ENCODE assay signal across 21 mouse cellular contexts in genomic region chr8:116637998-116638397, GRCm38 (mm10).
DNase-seq lines count a peak whose midpoint lies in the region; ATAC-seq and TF ChIP-seq lines count a peak whose summit lies in the region.
"Had no signal": no experiment of that assay in that cellular context is flagged by ENCODE, and none has a peak within 500 bp of the region (broad histone marks: within the 10 kb centered on the region; RNA-seq: fewer than 3 reads in every experiment).

No protein-coding gene starts in this region.

- TF ChIP-seq CTCF in CH12.LX (conservative IDR thresholded peaks at IDR 0.05 in 1 of 2, IDR thresholded peaks at IDR 0.05 in 1 of 2; ENCODE audit: low read depth in 2 of 2, low read length in 2 of 2): no peak

- no peak for TF ChIP-seq EP300 in CH12.LX (IDR thresholded peaks at IDR 0.05; ENCODE audit: low read length)

- no peaks in the 10 kb centered on the region for H3K27me3 ChIP-seq in hindbrain, embryonic 15.5 days
- no peaks in the 10 kb centered on the region for H3K27me3 ChIP-seq in hindbrain, embryonic 12.5 days
- H3K27me3 ChIP-seq in CH12.LX (replicated peaks): no peaks in the 10 kb centered on the region
- H3K27me3 ChIP-seq in splenic B cell, adult 2 months (ENCODE audit: control insufficient read depth, insufficient read depth, low read length, poor library complexity, severe bottlenecking): no peaks in the 10 kb centered on the region
- H3K27me3 ChIP-seq: forebrain, embryonic 13.5 days; neural tube, embryonic 13.5 days had no signal

- H3K9me3 ChIP-seq in hindbrain, embryonic 15.5 days: no peaks in the 10 kb centered on the region
- no peaks in the 10 kb centered on the region for H3K9me3 ChIP-seq in hindbrain, embryonic 12.5 days (replicated peaks)
- no peaks in the 10 kb centered on the region for H3K9me3 ChIP-seq in CH12.LX (replicated peaks; ENCODE audit: low read length)
- H3K9me3 ChIP-seq: embryonic facial prominence, embryonic 10.5 days; forebrain, embryonic 13.5 days; limb, embryonic 10.5 days; neural tube, embryonic 13.5 days had no signal

- peak; percentile 27; the same call in 1 of the 2 replicates for TF ChIP-seq POLR2A in CH12.LX (IDR thresholded peaks at IDR 0.05; ENCODE audit: low read depth, low read length)

- TF ChIP-seq RAD21 in CH12.LX (IDR thresholded peaks at IDR 0.05; ENCODE audit: low read depth, low read length): no peak

- H3K79me2 ChIP-seq in CH12.LX (replicated peaks; ENCODE audit: control insufficient read depth, extremely low read depth, insufficient read depth, poor library complexity, severe bottlenecking): no peaks in the 10 kb centered on the region

- in situ Hi-C loops in CH12.LX (cut with MboI; ENCODE audit: low pct_ligation_motif_present, low pct_unique_long_range_greater_than_20kb, low sequenced_read_pairs): no loop called here

- H3K27ac ChIP-seq in hindbrain, embryonic 15.5 days (replicated peaks): no peak overlapping the region
- H3K27ac ChIP-seq in hindbrain, embryonic 12.5 days: no peak overlapping the region
- peak overlapping the region; percentile 95 for H3K27ac ChIP-seq in CH12.LX (ENCODE audit: insufficient read depth, low read depth)
- H3K27ac ChIP-seq: embryonic facial prominence, embryonic 10.5 days; forebrain, embryonic 13.5 days; heart, adult 2 months; limb, embryonic 10.5 days; neural tube, embryonic 13.5 days had no signal

- dilution Hi-C loops in CH12.LX (cut with MboI; ENCODE audit: extremely low pct_ligation_motif_present, extremely low pct_unique_long_range_greater_than_20kb, low sequenced_read_pairs): no loop called here

- H3K4me2 ChIP-seq in hindbrain, embryonic 15.5 days: peak overlapping the region; percentile 21; the same call in 1 of the 2 replicates
- H3K4me2 ChIP-seq in hindbrain, embryonic 12.5 days (replicated peaks): no peak overlapping the region
- peak overlapping the region; percentile 80 for H3K4me2 ChIP-seq in CH12.LX (ENCODE audit: insufficient read depth, low read depth, poor library complexity, severe bottlenecking)
- H3K4me2 ChIP-seq: forebrain, embryonic 13.5 days; neural tube, embryonic 13.5 days had no signal

- no peak overlapping the region for H3K9ac ChIP-seq in hindbrain, embryonic 15.5 days
- H3K9ac ChIP-seq in hindbrain, embryonic 12.5 days: no peak overlapping the region
- H3K9ac ChIP-seq in CH12.LX (ENCODE audit: insufficient read depth, low read depth): 0 out of 2 replicates have a peak overlapping the region, but pooled peaks have one; percentile 13
- H3K9ac ChIP-seq: forebrain, embryonic 13.5 days; neural tube, embryonic 13.5 days had no signal

- 78% methylated on average over 4 of the region's 4 CpGs for WGBS in hindbrain, embryonic 15.5 days
- WGBS in hindbrain, embryonic 12.5 days: 87% methylated on average over 4 of the region's 4 CpGs

- no peaks in the 10 kb centered on the region for H3K36me3 ChIP-seq in hindbrain, embryonic 15.5 days
- no peaks in the 10 kb centered on the region for H3K36me3 ChIP-seq in hindbrain, embryonic 12.5 days
- no peaks in the 10 kb centered on the region for H3K36me3 ChIP-seq in CH12.LX (replicated peaks in 1 of 2; ENCODE audit: control insufficient read depth in 1 of 2, insufficient read depth in 1 of 2, low read length in 1 of 2)
- H3K36me3 ChIP-seq in splenic B cell, adult 2 months (ENCODE audit: control insufficient read depth, insufficient read depth, low read length, poor library complexity, severe bottlenecking): no peaks in the 10 kb centered on the region
- H3K36me3 ChIP-seq: embryonic facial prominence, embryonic 10.5 days; limb, embryonic 10.5 days; neural tube, embryonic 13.5 days had no signal

- ATAC-seq in hindbrain, embryonic 15.5 days (ENCODE audit: low FRiP score, low read depth): no peak
- ATAC-seq in hindbrain, embryonic 12.5 days (ENCODE audit: low FRiP score): no peak
- ATAC-seq: forebrain, embryonic 13.5 days had no signal

- H3K4me1 ChIP-seq in hindbrain, embryonic 15.5 days (replicated peaks): 0 out of 2 replicates have a peak, but pooled peaks cover 6% of the 10 kb centered on the region
- H3K4me1 ChIP-seq in hindbrain, embryonic 12.5 days: no peaks in the 10 kb centered on the region
- H3K4me1 ChIP-seq in CH12.LX (ENCODE audit: control insufficient read depth in 1 of 2, insufficient read depth in 2 of 2): peaks cover 29 to 74% of the 10 kb centered on the region in 2 experiments
- H3K4me1 ChIP-seq: embryonic facial prominence, embryonic 10.5 days; forebrain, embryonic 13.5 days; limb, embryonic 10.5 days had no signal

- peak; percentile 38 to 39 for DNase-seq in B cell, adult 2 months
- DNase-seq in CH12.LX (ENCODE audit: extremely low read depth) (peak; percentile 56), adipocyte (ENCODE audit: low spot score) (no peak)
- DNase-seq in splenic B cell, adult 2 months (ENCODE audit: low read depth, low spot score): peak; percentile 53
- no peak for DNase-seq in layer of hippocampus, adult 9-11 months
- DNase-seq in gastrocnemius, adult 18-20 months (ENCODE audit: low spot score): no peak
- DNase-seq: adrenal gland, adult 2 months; cerebellum, adult 8-10 months; gastrocnemius, postnatal 14 days; heart, adult 2 months; heart, postnatal 4 days; kidney, adult 8-10 months; kidney, postnatal 14 days; lung, adult 2 months; lung, postnatal 4 days had no signal

- H3K4me3 ChIP-seq in hindbrain, embryonic 15.5 days: no peak overlapping the region
- no peak overlapping the region for H3K4me3 ChIP-seq in hindbrain, embryonic 12.5 days
- peak overlapping the region in 2 of 3 experiments; percentile 26 to 48 for H3K4me3 ChIP-seq in CH12.LX (replicated peaks in 1 of 3; ENCODE audit: low read depth in 2 of 3, low read length in 2 of 3, poor library complexity in 1 of 3)
- H3K4me3 ChIP-seq: embryonic facial prominence, embryonic 10.5 days; forebrain, embryonic 13.5 days; heart, adult 2 months; limb, embryonic 10.5 days; neural tube, embryonic 13.5 days had no signal

TF ChIP-seq in CH12.LX, 34 proteins besides CTCF, POLR2A, EP300 and RAD21:
- TF ChIP-seq IRF4 (IDR thresholded peaks at IDR 0.05; ENCODE audit: low read depth, low read length): peak; percentile 70; the same call in 1 of the 2 replicates
- TF ChIP-seq BHLHE40 (IDR thresholded peaks at IDR 0.05; ENCODE audit: low read depth, low read length): peak; percentile 92
- TF ChIP-seq ETS1 (conservative IDR thresholded peaks at IDR 0.05; ENCODE audit: low read depth, low read length): peak; percentile 67
- no peak for TF ChIP-seq RCOR1 (conservative IDR thresholded peaks at IDR 0.05; ENCODE audit: low read depth, low read length)
- no peak for TF ChIP-seq POLR2AphosphoS2 (IDR thresholded peaks at IDR 0.05; ENCODE audit: low read depth, low read length)
- TF ChIP-seq TCF12 (IDR thresholded peaks at IDR 0.05; ENCODE audit: low read depth, low read length): 0 out of 2 replicates have a peak, but pooled peaks have one; percentile 47

Comparison
In these comparisons a context has a peak if more than half of its experiments do, and no peak if none do; other contexts are left out.
1. H3K4me3 ChIP-seq: peak in CH12.LX (2 of 3); none in hindbrain, embryonic 15.5 days (single experiment) and hindbrain, embryonic 12.5 days (single experiment).
2. DNase-seq: peak in B cell, adult 2 months (2 of 2), CH12.LX (single experiment) and splenic B cell, adult 2 months (single experiment); none in adipocyte (single experiment), layer of hippocampus, adult 9-11 months (single experiment) and gastrocnemius, adult 18-20 months (single experiment).